Mouse (Mus musculus): ENCODE data around the gene Sympk. TPM values are rescaled to one million over a fixed set of nuclear protein-coding genes. Genes with fewer than 3 reads are reported as not detected.
A peak's percentile ranks its signal among the peaks of the same experiment; 100 is the strongest.

Sympk gene
- polyA plus RNA-seq, 1 experiment from 2014 or later: 15.8 TPM

GRCm38 (mm10) chr7:19092381-19093173, 68.4 kb downstream of the Sympk start:
- peak overlapping the region; percentile 66 for H3K9ac ChIP-seq (ENCODE audit: low read length)
- ATAC-seq (ENCODE audit: insufficient number of reproducible peaks, insufficient read depth, low FRiP score, low read depth): peak; percentile 40

DNA sequence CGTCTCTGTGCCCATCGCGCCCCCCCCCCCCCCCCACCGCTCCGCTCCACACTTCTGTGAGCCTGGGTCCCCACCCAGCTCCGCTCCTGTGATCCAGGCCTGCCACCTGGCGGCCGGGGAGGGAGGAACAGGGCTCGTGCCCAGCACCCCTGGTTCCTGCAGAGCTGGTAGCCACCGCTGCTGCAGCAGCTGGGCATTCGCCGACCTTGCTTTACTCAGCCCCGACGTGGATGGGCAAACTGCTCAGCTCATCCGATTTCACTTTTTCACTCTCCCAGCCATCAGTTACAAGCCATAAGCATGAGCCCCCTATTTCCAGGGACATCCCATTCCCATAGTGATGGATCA, 69.0 kb downstream of the Sympk start:
- H3K4me3 ChIP-seq (ENCODE audit: control insufficient read depth in 1 of 2, insufficient read depth in 1 of 2, low read depth in 1 of 2, low read length in 2 of 2): peak overlapping the region; percentile 48 to 79
- H3K36me3 ChIP-seq (ENCODE audit: control insufficient read depth, insufficient read depth, low read length): peaks cover 51% of the 10 kb centered on the region
- H3K4me1 ChIP-seq (ENCODE audit: control insufficient read depth in 2 of 2, insufficient read depth in 2 of 2, low read length in 2 of 2): peaks cover 30 to 42% of the 10 kb centered on the region in 2 experiments
- no peaks in the 10 kb centered on the region for H3K9me3 ChIP-seq (ENCODE audit: control insufficient read depth, low read length)
- peak; percentile 35 for ATAC-seq (ENCODE audit: insufficient number of reproducible peaks, insufficient read depth, low FRiP score, low read depth)
- no peaks in the 10 kb centered on the region for H3K27me3 ChIP-seq (ENCODE audit: control insufficient read depth, insufficient read depth, low read length)
- peak overlapping the region; percentile 66 for H3K9ac ChIP-seq (ENCODE audit: low read length)
- H3K27ac ChIP-seq (replicated peaks in 1 of 2; ENCODE audit: control insufficient read depth in 1 of 2, insufficient read depth in 1 of 2, low read depth in 2 of 2, low read length in 2 of 2): peak overlapping the region; percentile 92 to 100
- peak overlapping the region; percentile 87 for H3K4me2 ChIP-seq (ENCODE audit: low read length)
- WGBS: 0% methylated on average over 10 of the region's 15 CpGs

More at GRCm38 (mm10) chr7:19092381-19093173, 68.4 kb downstream of the Sympk start:
- WGBS: 7% methylated on average over 36 of the region's 38 CpGs
- peak overlapping the region; percentile 87 for H3K4me2 ChIP-seq (ENCODE audit: low read length)
- peak overlapping the region; percentile 92 to 100 for H3K27ac ChIP-seq (replicated peaks in 1 of 2; ENCODE audit: control insufficient read depth in 1 of 2, insufficient read depth in 1 of 2, low read depth in 2 of 2, low read length in 2 of 2)
- H3K4me3 ChIP-seq (ENCODE audit: control insufficient read depth in 1 of 2, insufficient read depth in 1 of 2, low read depth in 1 of 2, low read length in 2 of 2): peak overlapping the region; percentile 48 to 79
- H3K4me1 ChIP-seq (ENCODE audit: control insufficient read depth in 2 of 2, insufficient read depth in 2 of 2, low read length in 2 of 2): peaks cover 30 to 37% of the 10 kb centered on the region in 2 experiments
- no peaks in the 10 kb centered on the region for H3K27me3 ChIP-seq (ENCODE audit: control insufficient read depth, insufficient read depth, low read length)
- no peaks in the 10 kb centered on the region for H3K9me3 ChIP-seq (ENCODE audit: control insufficient read depth, low read length)
- H3K36me3 ChIP-seq (ENCODE audit: control insufficient read depth, insufficient read depth, low read length): peaks cover 52% of the 10 kb centered on the region

DNA sequence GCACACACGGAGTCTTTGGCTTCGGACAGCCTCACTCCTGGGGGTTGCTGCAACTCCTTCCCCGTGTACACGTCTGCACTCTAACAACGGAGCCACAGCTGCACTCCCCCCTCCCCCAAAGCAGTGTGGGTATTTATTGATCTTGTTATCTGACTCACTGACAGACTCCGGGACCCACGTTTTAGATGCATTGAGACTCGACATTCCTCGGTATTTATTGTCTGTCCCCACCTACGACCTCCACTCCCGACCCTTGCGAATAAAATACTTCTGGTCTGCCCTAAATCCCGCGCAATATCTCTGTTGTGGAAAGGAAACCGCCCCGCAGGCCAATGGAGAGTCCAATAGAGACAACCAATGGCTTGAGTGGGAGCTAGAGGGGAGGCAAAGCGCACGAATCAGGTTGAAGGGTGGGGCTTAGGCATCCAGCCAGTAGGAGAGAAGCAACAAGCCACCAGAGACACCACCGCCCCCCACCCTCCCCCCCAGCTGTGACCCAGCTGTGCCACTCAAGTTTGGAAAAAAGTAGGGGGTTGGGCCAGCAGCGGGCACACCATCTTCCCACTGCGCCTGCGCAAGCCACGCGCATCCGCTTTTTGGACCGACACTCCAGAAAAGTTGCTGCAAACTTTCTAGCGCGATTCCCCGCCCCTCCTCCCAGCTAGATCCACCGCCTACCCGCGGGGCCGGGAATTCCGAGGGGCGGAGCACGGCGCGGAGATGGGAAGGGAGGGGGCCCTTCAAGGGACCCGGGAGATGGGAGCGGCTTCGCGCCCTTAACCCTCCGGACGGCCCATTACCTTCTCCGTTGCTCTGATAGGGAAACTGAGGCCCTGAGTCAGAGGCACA, 69.6 kb downstream of the Sympk start:
- peak; percentile 78 for ATAC-seq (ENCODE audit: insufficient number of reproducible peaks, insufficient read depth, low FRiP score, low read depth)
- H3K27me3 ChIP-seq (ENCODE audit: control insufficient read depth, insufficient read depth, low read length): no peaks in the 10 kb centered on the region
- H3K9ac ChIP-seq (ENCODE audit: low read length): peak overlapping the region; percentile 96
- H3K4me1 ChIP-seq (ENCODE audit: control insufficient read depth in 2 of 2, insufficient read depth in 2 of 2, low read length in 2 of 2): peaks cover 30 to 45% of the 10 kb centered on the region in 2 experiments
- H3K4me3 ChIP-seq (ENCODE audit: control insufficient read depth in 1 of 2, insufficient read depth in 1 of 2, low read depth in 1 of 2, low read length in 2 of 2): peak overlapping the region; percentile 79 to 89
- peak overlapping the region; percentile 99 to 100 for H3K27ac ChIP-seq (replicated peaks in 1 of 2; ENCODE audit: control insufficient read depth in 1 of 2, insufficient read depth in 1 of 2, low read depth in 2 of 2, low read length in 2 of 2)
- H3K4me2 ChIP-seq (ENCODE audit: low read length): peak overlapping the region; percentile 87
- WGBS: under 1% methylated on average over 45 of the region's 45 CpGs
- peaks cover 50% of the 10 kb centered on the region for H3K36me3 ChIP-seq (ENCODE audit: control insufficient read depth, insufficient read depth, low read length)
- no peaks in the 10 kb centered on the region for H3K9me3 ChIP-seq (ENCODE audit: control insufficient read depth, low read length)

- H3K4me3 ChIP-seq (ENCODE audit: control insufficient read depth in 1 of 2, insufficient read depth in 1 of 2, low read depth in 1 of 2, low read length in 2 of 2): peak within 1 kb of the TSS; percentile 79 to 89
- no peak; the same call in 1 of the 2 replicates for ATAC-seq (ENCODE audit: insufficient number of reproducible peaks, insufficient read depth, low FRiP score, low read depth)
- H3K27ac ChIP-seq (replicated peaks in 1 of 2; ENCODE audit: control insufficient read depth in 1 of 2, insufficient read depth in 1 of 2, low read depth in 2 of 2, low read length in 2 of 2): peak within 1 kb of the TSS; percentile 99 to 100
- H3K9ac ChIP-seq (ENCODE audit: low read length): peak within 1 kb of the TSS; percentile 96
- H3K9me3 ChIP-seq (ENCODE audit: control insufficient read depth, low read length): no peaks in the 10 kb centered on the region
- H3K27me3 ChIP-seq (ENCODE audit: control insufficient read depth, insufficient read depth, low read length): no peaks in the 10 kb centered on the region
- WGBS: 1% methylated on average over 25 of the region's 36 CpGs
- peaks cover 30 to 45% of the 10 kb centered on the region in 2 experiments for H3K4me1 ChIP-seq (ENCODE audit: control insufficient read depth in 2 of 2, insufficient read depth in 2 of 2, low read length in 2 of 2)
- H3K4me2 ChIP-seq (ENCODE audit: low read length): peak within 1 kb of the TSS; percentile 87
- H3K36me3 ChIP-seq (ENCODE audit: control insufficient read depth, insufficient read depth, low read length): peaks cover 45% of the 10 kb centered on the region
Measured at GRCm38 (mm10) chr7:19094471-19094825, 70.3 kb downstream of the Sympk start, which contains the start of gene Six5. TSS of gene Six5 (plus strand) at chr7:19094594.

DNA sequence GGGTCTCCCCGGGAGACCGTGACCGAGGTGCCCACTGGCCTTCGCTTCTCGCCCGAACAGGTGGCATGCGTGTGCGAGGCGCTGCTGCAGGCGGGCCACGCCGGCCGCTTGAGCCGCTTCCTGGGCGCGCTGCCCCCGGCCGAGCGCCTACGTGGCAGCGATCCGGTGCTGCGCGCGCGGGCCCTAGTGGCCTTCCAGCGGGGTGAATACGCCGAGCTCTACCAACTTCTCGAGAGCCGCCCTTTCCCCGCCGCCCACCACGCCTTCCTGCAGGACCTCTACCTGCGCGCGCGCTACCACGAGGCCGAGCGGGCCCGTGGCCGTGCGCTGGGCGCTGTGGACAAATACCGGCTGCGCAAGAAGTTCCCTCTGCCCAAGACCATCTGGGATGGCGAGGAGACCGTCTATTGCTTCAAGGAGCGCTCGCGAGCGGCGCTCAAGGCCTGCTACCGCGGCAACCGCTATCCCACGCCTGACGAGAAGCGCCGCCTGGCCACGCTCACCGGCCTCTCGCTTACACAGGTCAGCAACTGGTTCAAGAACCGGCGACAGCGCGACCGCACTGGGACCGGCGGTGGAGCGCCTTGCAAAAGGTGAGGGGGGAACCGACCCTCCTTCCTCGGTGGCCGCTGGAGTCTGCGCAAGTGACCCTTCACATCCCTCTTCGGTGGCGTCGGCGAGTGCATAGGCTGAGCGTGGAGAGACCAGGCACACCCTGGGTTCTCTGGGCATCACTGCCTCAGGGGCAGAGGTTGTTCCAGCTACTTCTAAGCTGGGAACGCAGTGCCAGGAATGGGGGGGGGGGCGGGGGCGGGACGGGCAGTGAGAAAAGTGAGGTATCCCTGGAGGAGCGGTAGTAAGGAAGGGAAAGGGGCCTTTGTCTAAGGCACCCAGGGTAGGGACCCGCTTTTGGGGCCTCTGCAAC, 70.9 kb downstream of the Sympk start:
- peaks cover 30 to 45% of the 10 kb centered on the region in 2 experiments for H3K4me1 ChIP-seq (ENCODE audit: control insufficient read depth in 2 of 2, insufficient read depth in 2 of 2, low read length in 2 of 2)

DNA sequence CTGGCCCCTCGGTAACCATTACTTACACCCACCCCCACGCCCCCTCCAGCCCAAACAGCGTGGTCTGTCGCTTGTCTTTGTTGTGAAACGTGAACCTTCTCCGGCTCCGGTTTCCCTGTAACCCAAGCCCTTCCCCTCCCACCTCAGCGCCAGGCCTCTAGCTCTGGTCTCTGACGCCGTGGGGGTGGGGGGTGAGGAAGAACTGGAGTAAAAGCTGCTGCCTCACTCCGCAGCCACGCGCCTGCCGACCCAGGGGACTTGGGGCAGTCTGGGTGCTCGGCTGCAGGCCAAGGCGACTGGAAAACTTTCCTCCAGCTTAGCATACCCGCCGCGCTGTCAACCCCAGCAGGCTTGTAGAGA, 71.6 kb downstream of the Sympk start:
- H3K27me3 ChIP-seq (ENCODE audit: control insufficient read depth, insufficient read depth, low read length): no peaks in the 10 kb centered on the region
- no peaks in the 10 kb centered on the region for H3K9me3 ChIP-seq (ENCODE audit: control insufficient read depth, low read length)
- H3K4me3 ChIP-seq (ENCODE audit: control insufficient read depth in 1 of 2, insufficient read depth in 1 of 2, low read depth in 1 of 2, low read length in 2 of 2): peak overlapping the region; percentile 79 to 89
- WGBS: under 1% methylated on average over 18 of the region's 19 CpGs
- peak overlapping the region; percentile 92 to 100 for H3K27ac ChIP-seq (replicated peaks in 1 of 2; ENCODE audit: control insufficient read depth in 1 of 2, insufficient read depth in 1 of 2, low read depth in 2 of 2, low read length in 2 of 2)
- H3K4me2 ChIP-seq (ENCODE audit: low read length): peak overlapping the region; percentile 87
- peaks cover 30 to 45% of the 10 kb centered on the region in 2 experiments for H3K4me1 ChIP-seq (ENCODE audit: control insufficient read depth in 2 of 2, insufficient read depth in 2 of 2, low read length in 2 of 2)
- H3K36me3 ChIP-seq (ENCODE audit: control insufficient read depth, insufficient read depth, low read length): peaks cover 33% of the 10 kb centered on the region
- H3K9ac ChIP-seq (ENCODE audit: low read length): peak overlapping the region; percentile 96
- no peak for ATAC-seq (ENCODE audit: insufficient number of reproducible peaks, insufficient read depth, low FRiP score, low read depth)

More for the DNA sequence above, 70.9 kb downstream of the Sympk start:
- Histone ChIP-seq H3K9ac (ENCODE audit: low read length) (peak overlapping the region; percentile 96), H3K27ac (replicated peaks in 1 of 2; ENCODE audit: control insufficient read depth in 1 of 2, insufficient read depth in 1 of 2, low read depth in 2 of 2, low read length in 2 of 2) (peak overlapping the region; percentile 92 to 100), H3K9me3 (ENCODE audit: control insufficient read depth, low read length) (no peaks in the 10 kb centered on the region), H3K4me3 (ENCODE audit: control insufficient read depth in 1 of 2, insufficient read depth in 1 of 2, low read depth in 1 of 2, low read length in 2 of 2) (peak overlapping the region; percentile 79 to 89), H3K27me3 (ENCODE audit: control insufficient read depth, insufficient read depth, low read length) (no peaks in the 10 kb centered on the region), H3K36me3 (ENCODE audit: control insufficient read depth, insufficient read depth, low read length) (peaks cover 39% of the 10 kb centered on the region), H3K4me2 (ENCODE audit: low read length) (peak overlapping the region; percentile 87)
- under 1% methylated on average over 69 of the region's 87 CpGs for WGBS
- no peak for ATAC-seq (ENCODE audit: insufficient number of reproducible peaks, insufficient read depth, low FRiP score, low read depth)

Data from heart, embryonic 14.5 days (tissue).